Mouse (Mus musculus) common myeloid progenitor, adult 5-6 weeks (primary cell): ENCODE measurements at regions not wholly inside any gene's neighbourhood (a gene's known extent, or its start where the extent isn't known, plus 50 kb on each side); places are given as distances from the start of the nearest gene placed in this dataset.

Experiments
- ATAC-seq: replicated peaks from 2 replicates; pipeline ENCODE4 v1.8.0; 2016; ENCODE audit warnings: low read depth, mild to moderate bottlenecking, moderate TSS enrichment, inconsistent platforms; ENCODE audit not compliant: poor library complexity, severe bottlenecking

- no peak for ATAC-seq
Measured at GRCm38 (mm10) chr9:92661938-92662337, 119.9 kb downstream of the Plod2 start.

- ATAC-seq = no peak
Measured at GRCm38 (mm10) chr9:92667361-92667881, 125.4 kb downstream of the Plod2 start.

- ATAC-seq = no peak
Measured at GRCm38 (mm10) chr9:92671966-92672365, 129.9 kb downstream of the Plod2 start.

GRCm38 (mm10) chr9:92694361-92695016, 152.5 kb downstream of the Plod2 start:
- ATAC-seq = no peak

- no peak for ATAC-seq
Measured at GRCm38 (mm10) chr9:92697971-92698370, 155.9 kb downstream of the Plod2 start.

- ATAC-seq = no peak
Measured at GRCm38 (mm10) chr9:92704752-92705151, 162.7 kb downstream of the Plod2 start.

- ATAC-seq = no peak
Measured at GRCm38 (mm10) chr9:92707011-92707410, 165.0 kb downstream of the Plod2 start.

- ATAC-seq = no peak
Measured at GRCm38 (mm10) chr9:92717176-92717575, 175.2 kb downstream of the Plod2 start.

GRCm38 (mm10) chr9:92718337-92718736, 176.3 kb downstream of the Plod2 start:
- no peak for ATAC-seq

GRCm38 (mm10) chr9:92719251-92719650, 177.2 kb downstream of the Plod2 start:
- ATAC-seq = no peak

- no peak for ATAC-seq
Measured at GRCm38 (mm10) chr9:92728864-92729263, 186.8 kb downstream of the Plod2 start.

GRCm38 (mm10) chr9:92731396-92731795, 189.4 kb downstream of the Plod2 start:
- ATAC-seq = no peak

GRCm38 (mm10) chr9:92767532-92767931, 225.5 kb downstream of the Plod2 start:
- ATAC-seq = no peak

GRCm38 (mm10) chr9:92768432-92768831, 226.4 kb downstream of the Plod2 start:
- no peak for ATAC-seq

GRCm38 (mm10) chr9:92769528-92769927, 227.5 kb downstream of the Plod2 start:
- peak; percentile 84 for ATAC-seq

- ATAC-seq = no peak
Measured at GRCm38 (mm10) chr9:92771002-92771401, 229.0 kb downstream of the Plod2 start.

- no peak for ATAC-seq
Measured at GRCm38 (mm10) chr9:92771716-92772115, 229.7 kb downstream of the Plod2 start.

- ATAC-seq = no peak
Measured at GRCm38 (mm10) chr9:92782922-92783454, 241.0 kb downstream of the Plod2 start.

- no peak for ATAC-seq
Measured at GRCm38 (mm10) chr9:92799695-92800094, 257.7 kb downstream of the Plod2 start.

GRCm38 (mm10) chr9:92809469-92809868, 267.4 kb downstream of the Plod2 start:
- ATAC-seq = no peak

- no peak for ATAC-seq
Measured at GRCm38 (mm10) chr9:92820721-92821120, 278.7 kb downstream of the Plod2 start.
